Mouse (Mus musculus): ENCODE data around the gene Thnsl2. TPM values are rescaled to one million over a fixed set of nuclear protein-coding genes. Genes with fewer than 3 reads are reported as not detected.

The Thnsl2 gene
- polyA plus RNA-seq, 1 experiment from 2014 or later: 4.7 TPM

GRCm38 (mm10) chr6:71156674-71157326, 12.6 kb upstream of the Thnsl2 start:
- Histone ChIP-seq H3K4me1 (no peaks in the 10 kb centered on the region), H3K27me3 (replicated peaks) (no peaks in the 10 kb centered on the region), H3K36me3 (replicated peaks) (no peaks in the 10 kb centered on the region), H3K27ac (no peak overlapping the region), H3K4me3 (no peak overlapping the region), H3K4me2 (no peak overlapping the region), H3K9ac (no peak overlapping the region), H3K9me3 (no peaks in the 10 kb centered on the region)
- WGBS: 76% methylated on average over 5 of the region's 5 CpGs
- no peak for ATAC-seq (replicated peaks)

- WGBS: 85% methylated on average over 6 of the region's 6 CpGs
- H3K27ac ChIP-seq: no peak overlapping the region
- no peak overlapping the region for H3K9ac ChIP-seq
- H3K36me3 ChIP-seq (replicated peaks): no peaks in the 10 kb centered on the region
- no peaks in the 10 kb centered on the region for H3K4me1 ChIP-seq
- H3K4me2 ChIP-seq: no peak overlapping the region
- no peak overlapping the region for H3K4me3 ChIP-seq
- no peak for ATAC-seq (replicated peaks)
- no peaks in the 10 kb centered on the region for H3K27me3 ChIP-seq (replicated peaks)
- no peaks in the 10 kb centered on the region for H3K9me3 ChIP-seq
These were observed 10.6 kb upstream of the Thnsl2 start for GRCm38 (mm10) chr6:71154861-71155260.

GRCm38 (mm10) chr6:71153486-71153885, 9.2 kb upstream of the Thnsl2 start:
- no peak overlapping the region for H3K27ac ChIP-seq
- no peaks in the 10 kb centered on the region for H3K4me1 ChIP-seq
- H3K27me3 ChIP-seq (replicated peaks): no peaks in the 10 kb centered on the region
- no peaks in the 10 kb centered on the region for H3K9me3 ChIP-seq
- no peaks in the 10 kb centered on the region for H3K36me3 ChIP-seq (replicated peaks)
- no peak for ATAC-seq (replicated peaks)
- WGBS: 91% methylated on average over 4 of the region's 4 CpGs
- H3K4me3 ChIP-seq: no peak overlapping the region
- no peak overlapping the region for H3K9ac ChIP-seq
- no peak overlapping the region for H3K4me2 ChIP-seq

- Histone ChIP-seq H3K4me1 (no peaks in the 10 kb centered on the region), H3K27me3 (replicated peaks) (no peaks in the 10 kb centered on the region), H3K9ac (no peak overlapping the region), H3K36me3 (replicated peaks) (no peaks in the 10 kb centered on the region), H3K9me3 (no peaks in the 10 kb centered on the region), H3K4me3 (no peak overlapping the region), H3K4me2 (no peak overlapping the region), H3K27ac (no peak overlapping the region)
- 22% methylated on average over 10 of the region's 10 CpGs for WGBS
- no peak for ATAC-seq (replicated peaks)
These were observed 6.9 kb upstream of the Thnsl2 start for GRCm38 (mm10) chr6:71151098-71151497.

- Histone ChIP-seq H3K9me3 (no peaks in the 10 kb centered on the region), H3K36me3 (replicated peaks) (no peaks in the 10 kb centered on the region), H3K27me3 (replicated peaks) (no peaks in the 10 kb centered on the region), H3K4me2 (no peak overlapping the region), H3K4me3 (no peak overlapping the region), H3K9ac (no peak overlapping the region), H3K27ac (no peak overlapping the region), H3K4me1 (no peaks in the 10 kb centered on the region)
- WGBS: 14% methylated on average over 5 of the region's 5 CpGs
- ATAC-seq (replicated peaks): peak; percentile 64; the same call in 1 of the 2 replicates
These were observed 5.3 kb upstream of the Thnsl2 start for GRCm38 (mm10) chr6:71149534-71149933.

GRCm38 (mm10) chr6:71148336-71148735, 4.1 kb upstream of the Thnsl2 start:
- H3K27ac ChIP-seq: no peak overlapping the region
- no peaks in the 10 kb centered on the region for H3K9me3 ChIP-seq
- no peaks in the 10 kb centered on the region for H3K36me3 ChIP-seq (replicated peaks)
- no peak overlapping the region for H3K4me2 ChIP-seq
- no peak overlapping the region for H3K9ac ChIP-seq
- no peak for ATAC-seq (replicated peaks)
- no peaks in the 10 kb centered on the region for H3K27me3 ChIP-seq (replicated peaks)
- 77% methylated on average over 6 of the region's 6 CpGs for WGBS
- H3K4me1 ChIP-seq: peaks cover 5% of the 10 kb centered on the region
- H3K4me3 ChIP-seq: no peak overlapping the region

GRCm38 (mm10) chr6:71145288-71145989, 1.2 kb upstream of the Thnsl2 start:
- ATAC-seq (replicated peaks): no peak
- Histone ChIP-seq H3K9ac (no peak overlapping the region), H3K36me3 (replicated peaks) (no peaks in the 10 kb centered on the region), H3K4me2 (no peak overlapping the region), H3K4me1 (peaks cover 9% of the 10 kb centered on the region), H3K27me3 (replicated peaks) (no peaks in the 10 kb centered on the region), H3K27ac (no peak overlapping the region), H3K9me3 (no peaks in the 10 kb centered on the region), H3K4me3 (no peak overlapping the region)
- WGBS: 72% methylated on average over 3 of the region's 3 CpGs

GRCm38 (mm10) chr6:71143154-71143893, 915 bp downstream of the Thnsl2 start:
- H3K27ac ChIP-seq: peak overlapping the region; percentile 77
- peak overlapping the region; percentile 93 for H3K4me2 ChIP-seq
- peak; percentile 45; the same call in 1 of the 2 replicates for ATAC-seq (replicated peaks)
- peak overlapping the region; percentile 59 for H3K4me3 ChIP-seq
- peak overlapping the region; percentile 78 for H3K9ac ChIP-seq
- WGBS: 2% methylated on average over 19 of the region's 19 CpGs
- H3K9me3 ChIP-seq: no peaks in the 10 kb centered on the region
- H3K4me1 ChIP-seq: peaks cover 9% of the 10 kb centered on the region
- no peaks in the 10 kb centered on the region for H3K27me3 ChIP-seq (replicated peaks)
- no peaks in the 10 kb centered on the region for H3K36me3 ChIP-seq (replicated peaks)

- no peak for ATAC-seq (replicated peaks)
- H3K4me3 ChIP-seq: no peak overlapping the region
- H3K9me3 ChIP-seq: no peaks in the 10 kb centered on the region
- WGBS: 84% methylated on average over 3 of the region's 3 CpGs
- H3K36me3 ChIP-seq (replicated peaks): no peaks in the 10 kb centered on the region
- no peaks in the 10 kb centered on the region for H3K27me3 ChIP-seq (replicated peaks)
- H3K4me1 ChIP-seq: no peaks in the 10 kb centered on the region
- H3K9ac ChIP-seq: no peak overlapping the region
- H3K27ac ChIP-seq: no peak overlapping the region
- no peak overlapping the region for H3K4me2 ChIP-seq
These were observed 9.2 kb downstream of the Thnsl2 start for GRCm38 (mm10) chr6:71135031-71135430.

- WGBS: 77% methylated on average over 11 of the region's 11 CpGs
- no peaks in the 10 kb centered on the region for H3K9me3 ChIP-seq
- H3K36me3 ChIP-seq (replicated peaks): no peaks in the 10 kb centered on the region
- H3K4me2 ChIP-seq: no peak overlapping the region
- no peak overlapping the region for H3K27ac ChIP-seq
- H3K4me1 ChIP-seq: no peaks in the 10 kb centered on the region
- no peak for ATAC-seq (replicated peaks)
- no peaks in the 10 kb centered on the region for H3K27me3 ChIP-seq (replicated peaks)
- H3K4me3 ChIP-seq: no peak overlapping the region
- H3K9ac ChIP-seq: no peak overlapping the region
These were observed 10.7 kb downstream of the Thnsl2 start for GRCm38 (mm10) chr6:71133559-71133958.

- Histone ChIP-seq H3K36me3 (replicated peaks) (no peaks in the 10 kb centered on the region), H3K4me3 (no peak overlapping the region)
These were observed 13.2 kb downstream of the Thnsl2 start for GRCm38 (mm10) chr6:71131038-71131437.

GRCm38 (mm10) chr6:71130269-71130668, 14.0 kb downstream of the Thnsl2 start:
- Histone ChIP-seq H3K27me3 (replicated peaks) (no peaks in the 10 kb centered on the region), H3K4me2 (no peak overlapping the region), H3K4me3 (no peak overlapping the region), H3K9me3 (no peaks in the 10 kb centered on the region), H3K4me1 (no peaks in the 10 kb centered on the region), H3K27ac (no peak overlapping the region), H3K9ac (no peak overlapping the region), H3K36me3 (replicated peaks) (no peaks in the 10 kb centered on the region)
- ATAC-seq (replicated peaks): no peak
- 88% methylated on average over 1 of the region's 1 CpGs for WGBS

More at GRCm38 (mm10) chr6:71131038-71131437, 13.2 kb downstream of the Thnsl2 start:
- H3K9me3 ChIP-seq: no peaks in the 10 kb centered on the region
- no peak overlapping the region for H3K9ac ChIP-seq
- H3K27me3 ChIP-seq (replicated peaks): no peaks in the 10 kb centered on the region
- H3K4me2 ChIP-seq: no peak overlapping the region
- H3K4me1 ChIP-seq: no peaks in the 10 kb centered on the region
- no peak overlapping the region for H3K27ac ChIP-seq
- no peak for ATAC-seq (replicated peaks)

Data from midbrain, embryonic 15.5 days (tissue).